Mouse (Mus musculus): ENCODE data around the gene Slc48a1. TPM values are rescaled to one million over a fixed set of nuclear protein-coding genes. Genes with fewer than 3 reads are reported as not detected.

Gene Slc48a1
- polyA plus RNA-seq, 1 experiment from 2014 or later = 69.5 TPM

DNA sequence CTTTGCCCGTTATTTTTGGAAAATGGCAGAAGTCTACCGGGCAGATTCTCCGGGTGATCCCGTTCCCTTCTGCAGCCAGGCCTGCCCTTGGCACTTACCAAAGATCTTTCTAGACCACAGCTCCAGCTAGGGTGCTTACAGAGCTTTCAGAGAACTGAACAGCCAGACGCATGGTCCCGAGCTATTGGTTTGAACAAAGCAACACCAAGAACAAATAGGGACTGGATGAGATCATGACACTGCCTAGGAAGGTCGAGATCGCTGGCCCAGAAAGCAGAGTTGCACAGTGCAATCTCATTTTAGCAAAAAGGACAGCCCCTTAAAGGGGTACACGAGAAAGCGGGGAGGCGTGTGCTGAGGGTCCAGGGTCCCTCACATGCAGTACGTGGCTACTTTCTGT lies 45.2 kb downstream of the Slc48a1 start:
- Histone ChIP-seq H3K4me1 (ENCODE audit: insufficient read depth, low read depth, low read length) (peaks cover 66% of the 10 kb centered on the region), H3K9ac (replicated peaks; ENCODE audit: low read depth) (no peak overlapping the region), H3K36me3 (ENCODE audit: insufficient read depth, low read length) (no peaks in the 10 kb centered on the region), H3K27ac (ENCODE audit: low read length) (peak overlapping the region; percentile 93), H3K27me3 (replicated peaks; ENCODE audit: insufficient read depth, low read length) (no peaks in the 10 kb centered on the region), H3K4me3 (ENCODE audit: low read depth, low read length) (no peak overlapping the region), H3K4me2 (replicated peaks; ENCODE audit: low read depth, low read length) (no peak overlapping the region), H3K9me3 (ENCODE audit: low read length) (no peaks in the 10 kb centered on the region)
- DNase-seq (ENCODE audit: low spot score) (no peak), ATAC-seq (no peak)
- no peak for TF ChIP-seq CTCF (IDR thresholded peaks at IDR 0.05)
- no peak for TF ChIP-seq EP300 (IDR thresholded peaks at IDR 0.05)
- 60% methylated on average over 12 of the region's 12 CpGs for WGBS

DNA sequence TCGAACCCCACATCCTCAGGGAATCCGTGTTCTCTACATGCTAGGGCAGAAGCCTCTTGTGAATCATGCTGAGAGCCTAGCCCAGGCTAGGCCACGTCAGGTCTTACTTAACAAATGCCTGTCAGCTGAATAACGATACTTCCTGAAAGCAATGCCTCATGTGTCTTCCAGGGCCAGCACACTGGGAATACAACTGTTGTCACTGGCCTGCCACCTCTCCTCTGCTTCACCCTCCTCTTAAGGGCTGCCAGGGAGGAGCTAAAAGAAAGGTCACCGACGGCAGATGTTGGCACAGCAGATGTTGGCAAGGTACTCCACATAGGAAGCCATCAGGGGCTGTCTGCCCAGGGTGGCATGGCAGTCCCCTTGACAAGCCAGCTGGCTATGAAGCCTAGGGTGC lies 45.7 kb downstream of the Slc48a1 start:
- Histone ChIP-seq H3K27me3 (replicated peaks; ENCODE audit: insufficient read depth, low read length) (no peaks in the 10 kb centered on the region), H3K9me3 (ENCODE audit: low read length) (no peaks in the 10 kb centered on the region), H3K4me2 (replicated peaks; ENCODE audit: low read depth, low read length) (no peak overlapping the region), H3K4me1 (ENCODE audit: insufficient read depth, low read depth, low read length) (peaks cover 72% of the 10 kb centered on the region), H3K27ac (ENCODE audit: low read length) (peak overlapping the region; percentile 93), H3K9ac (replicated peaks; ENCODE audit: low read depth) (no peak overlapping the region), H3K4me3 (ENCODE audit: low read depth, low read length) (no peak overlapping the region), H3K36me3 (ENCODE audit: insufficient read depth, low read length) (no peaks in the 10 kb centered on the region)
- DNase-seq (ENCODE audit: low spot score) (peak; percentile 45), ATAC-seq (no peak)
- WGBS = 55% methylated on average over 6 of the region's 6 CpGs
- TF ChIP-seq CTCF (IDR thresholded peaks at IDR 0.05) = no peak
- TF ChIP-seq EP300 (IDR thresholded peaks at IDR 0.05) = no peak

- H3K27ac ChIP-seq (ENCODE audit: low read length) = peak overlapping the region; percentile 93
- H3K4me1 ChIP-seq (ENCODE audit: insufficient read depth, low read depth, low read length) = peaks cover 79% of the 10 kb centered on the region
- no peaks in the 10 kb centered on the region for H3K27me3 ChIP-seq (replicated peaks; ENCODE audit: insufficient read depth, low read length)
- H3K36me3 ChIP-seq (ENCODE audit: insufficient read depth, low read length) = no peaks in the 10 kb centered on the region
- ATAC-seq = peak; percentile 80
- H3K4me2 ChIP-seq (replicated peaks; ENCODE audit: low read depth, low read length) = peak overlapping the region; percentile 70
- H3K9ac ChIP-seq (replicated peaks; ENCODE audit: low read depth) = peak overlapping the region; percentile 44
- WGBS = 4% methylated on average over 29 of the region's 29 CpGs
- peak overlapping the region; percentile 31 for H3K4me3 ChIP-seq (ENCODE audit: low read depth, low read length)
- no peaks in the 10 kb centered on the region for H3K9me3 ChIP-seq (ENCODE audit: low read length)
- peak; percentile 97 for DNase-seq (ENCODE audit: low spot score)
- TF ChIP-seq EP300 (IDR thresholded peaks at IDR 0.05) (peak; percentile 87), CTCF (IDR thresholded peaks at IDR 0.05) (peak; percentile 76)
Observed at GRCm38 (mm10) chr15:97825071-97825940, 47.0 kb downstream of the Slc48a1 start.

DNA sequence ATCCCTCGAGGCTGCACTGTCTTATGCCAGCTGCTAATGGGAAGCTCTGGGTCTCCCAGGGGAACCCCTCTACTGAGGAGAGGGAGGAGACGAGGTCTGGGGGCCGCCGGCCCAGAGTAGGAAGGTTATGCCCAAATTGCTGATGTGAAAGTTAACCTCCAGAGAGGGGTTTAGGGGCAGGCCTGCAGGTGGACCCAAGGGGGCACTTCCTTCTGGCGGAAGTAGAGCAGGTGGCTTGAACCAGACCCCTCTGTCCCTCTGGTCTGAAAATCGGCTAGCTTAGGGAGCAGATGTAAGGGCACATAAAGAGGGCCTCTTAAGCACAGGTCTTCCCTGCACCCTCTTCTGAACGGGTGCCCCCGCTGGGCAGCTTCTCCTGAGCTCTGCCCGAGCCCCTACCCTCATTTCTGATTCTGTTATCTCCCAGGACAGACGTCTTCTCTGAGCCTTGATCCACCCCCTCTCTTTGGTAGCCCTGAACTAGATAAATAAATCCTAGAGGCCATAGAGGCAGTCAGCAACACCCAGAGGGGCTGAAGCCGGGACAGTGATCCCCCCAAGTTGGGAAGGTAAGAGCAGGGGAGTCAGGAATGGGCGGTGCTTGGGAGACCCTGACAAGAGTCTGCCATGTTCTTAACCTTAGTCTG lies 47.7 kb downstream of the Slc48a1 start:
- peaks cover 72% of the 10 kb centered on the region for H3K4me1 ChIP-seq (ENCODE audit: insufficient read depth, low read depth, low read length)
- ATAC-seq = no peak
- H3K27ac ChIP-seq (ENCODE audit: low read length) = peak overlapping the region; percentile 93
- WGBS = 45% methylated on average over 12 of the region's 12 CpGs
- H3K4me3 ChIP-seq (ENCODE audit: low read depth, low read length) = 0 out of 2 replicates have a peak overlapping the region, but pooled peaks have one; percentile 31
- no peaks in the 10 kb centered on the region for H3K27me3 ChIP-seq (replicated peaks; ENCODE audit: insufficient read depth, low read length)
- no peaks in the 10 kb centered on the region for H3K9me3 ChIP-seq (ENCODE audit: low read length)
- no peak for DNase-seq (ENCODE audit: low spot score)
- H3K36me3 ChIP-seq (ENCODE audit: insufficient read depth, low read length) = no peaks in the 10 kb centered on the region
- H3K9ac ChIP-seq (replicated peaks; ENCODE audit: low read depth) = peak overlapping the region; percentile 44
- H3K4me2 ChIP-seq (replicated peaks; ENCODE audit: low read depth, low read length) = peak overlapping the region; percentile 70
- TF ChIP-seq EP300 (IDR thresholded peaks at IDR 0.05) = no peak
- TF ChIP-seq CTCF (IDR thresholded peaks at IDR 0.05) = no peak

- TF ChIP-seq CTCF (IDR thresholded peaks at IDR 0.05) (no peak), EP300 (IDR thresholded peaks at IDR 0.05) (no peak)
- DNase-seq (ENCODE audit: low spot score) = no peak
- 54% methylated on average over 5 of the region's 5 CpGs for WGBS
- Histone ChIP-seq H3K4me2 (replicated peaks; ENCODE audit: low read depth, low read length) (no peak overlapping the region), H3K4me1 (ENCODE audit: insufficient read depth, low read depth, low read length) (peaks cover 66% of the 10 kb centered on the region), H3K9ac (replicated peaks; ENCODE audit: low read depth) (no peak overlapping the region), H3K27ac (ENCODE audit: low read length) (peak overlapping the region; percentile 93; the same call in 1 of the 2 replicates), H3K36me3 (ENCODE audit: insufficient read depth, low read length) (no peaks in the 10 kb centered on the region), H3K27me3 (replicated peaks; ENCODE audit: insufficient read depth, low read length) (no peaks in the 10 kb centered on the region), H3K4me3 (ENCODE audit: low read depth, low read length) (no peak overlapping the region), H3K9me3 (ENCODE audit: low read length) (no peaks in the 10 kb centered on the region)
- no peak for ATAC-seq
Observed at GRCm38 (mm10) chr15:97826588-97827261, 48.4 kb downstream of the Slc48a1 start.

- H3K36me3 ChIP-seq (ENCODE audit: insufficient read depth, low read length) = no peaks in the 10 kb centered on the region
- DNase-seq (ENCODE audit: low spot score) (no peak), ATAC-seq (no peak)
- no peak for TF ChIP-seq CTCF (IDR thresholded peaks at IDR 0.05)
- no peak for TF ChIP-seq EP300 (IDR thresholded peaks at IDR 0.05)
- H3K27ac ChIP-seq (ENCODE audit: low read length) = no peak overlapping the region
- H3K4me2 ChIP-seq (replicated peaks; ENCODE audit: low read depth, low read length) = 0 out of 2 replicates have a peak overlapping the region, but pooled peaks have one; percentile 6
- no peaks in the 10 kb centered on the region for H3K9me3 ChIP-seq (ENCODE audit: low read length)
- WGBS = 66% methylated on average over 8 of the region's 8 CpGs
- H3K4me3 ChIP-seq (ENCODE audit: low read depth, low read length) = no peak overlapping the region
- H3K9ac ChIP-seq (replicated peaks; ENCODE audit: low read depth) = no peak overlapping the region
- H3K27me3 ChIP-seq (replicated peaks; ENCODE audit: insufficient read depth, low read length) = no peaks in the 10 kb centered on the region
- peaks cover 61% of the 10 kb centered on the region for H3K4me1 ChIP-seq (ENCODE audit: insufficient read depth, low read depth, low read length)
Observed at GRCm38 (mm10) chr15:97827401-97827800, 49.1 kb downstream of the Slc48a1 start.
